Mouse (Mus musculus): ENCODE data around the gene Myog. TPM values are rescaled to one million over a fixed set of nuclear protein-coding genes. Genes with fewer than 3 reads are reported as not detected.

Gene Myog
- total and polyA plus RNA-seq, 2 experiments from 2014 or later, result 0.11 TPM; not detected in 1

GRCm38 (mm10) chr1:134339162-134339561 is 49.4 kb downstream of the Myog start:
- DNase-seq (ENCODE audit: low spot score) (no peak), ATAC-seq (ENCODE audit: low FRiP score) (no peak)
- 95% methylated on average over 7 of the region's 7 CpGs for WGBS
- Histone ChIP-seq H3K9me3 (ENCODE audit: low read length) (no peaks in the 10 kb centered on the region), H3K36me3 (ENCODE audit: insufficient read depth, low read length) (no peaks in the 10 kb centered on the region), H3K27ac (ENCODE audit: low read depth, low read length) (no peak overlapping the region), H3K9ac (replicated peaks; ENCODE audit: low read length, poor library complexity, severe bottlenecking) (no peak overlapping the region), H3K4me1 (ENCODE audit: insufficient read depth, low read length) (peaks cover 3% of the 10 kb centered on the region; the same call in 1 of the 2 replicates), H3K27me3 (ENCODE audit: insufficient read depth, low read length) (no peaks in the 10 kb centered on the region), H3K4me2 (ENCODE audit: low read depth, low read length, poor library complexity, severe bottlenecking) (no peak overlapping the region), H3K4me3 (ENCODE audit: low read depth, low read length) (no peak overlapping the region)
- TF ChIP-seq CTCF (IDR thresholded peaks at IDR 0.05), result no peak

- peaks cover 3% of the 10 kb centered on the region; the same call in 1 of the 2 replicates for H3K4me1 ChIP-seq (ENCODE audit: insufficient read depth, low read length)
- WGBS, result 95% methylated on average over 18 of the region's 18 CpGs
- DNase-seq (ENCODE audit: low spot score), result no peak
Measured at GRCm38 (mm10) chr1:134339757-134340619, 50.2 kb downstream of the Myog start.

GRCm38 (mm10) chr1:134341641-134342277 is 52.0 kb downstream of the Myog start:
- ATAC-seq (ENCODE audit: low FRiP score) (no peak), DNase-seq (ENCODE audit: low spot score) (no peak)
- no peak for TF ChIP-seq CTCF (IDR thresholded peaks at IDR 0.05)
- Histone ChIP-seq H3K9ac (replicated peaks; ENCODE audit: low read length, poor library complexity, severe bottlenecking) (no peak overlapping the region), H3K9me3 (ENCODE audit: low read length) (no peaks in the 10 kb centered on the region), H3K36me3 (ENCODE audit: insufficient read depth, low read length) (peaks cover 7% of the 10 kb centered on the region), H3K27me3 (ENCODE audit: insufficient read depth, low read length) (no peaks in the 10 kb centered on the region), H3K4me3 (ENCODE audit: low read depth, low read length) (no peak overlapping the region), H3K4me1 (ENCODE audit: insufficient read depth, low read length) (no peaks in the 10 kb centered on the region), H3K27ac (ENCODE audit: low read depth, low read length) (no peak overlapping the region), H3K4me2 (ENCODE audit: low read depth, low read length, poor library complexity, severe bottlenecking) (peak overlapping the region; percentile 78; the same call in 1 of the 2 replicates)
- 77% methylated on average over 5 of the region's 5 CpGs for WGBS

More at GRCm38 (mm10) chr1:134339757-134340619, 50.2 kb downstream of the Myog start:
- Histone ChIP-seq H3K9me3 (ENCODE audit: low read length) (no peaks in the 10 kb centered on the region), H3K4me2 (ENCODE audit: low read depth, low read length, poor library complexity, severe bottlenecking) (no peak overlapping the region), H3K27me3 (ENCODE audit: insufficient read depth, low read length) (no peaks in the 10 kb centered on the region), H3K9ac (replicated peaks; ENCODE audit: low read length, poor library complexity, severe bottlenecking) (no peak overlapping the region), H3K36me3 (ENCODE audit: insufficient read depth, low read length) (no peaks in the 10 kb centered on the region), H3K4me3 (ENCODE audit: low read depth, low read length) (no peak overlapping the region), H3K27ac (ENCODE audit: low read depth, low read length) (no peak overlapping the region)
- TF ChIP-seq CTCF (IDR thresholded peaks at IDR 0.05), result peak; percentile 31; the same call in 1 of the 2 replicates
- ATAC-seq (ENCODE audit: low FRiP score), result no peak

Other genes starting within 250 kb of the Myog start
- gene Btg2, start 210.9 kb upstream of the Myog start, total RNA-seq (2014; rRNA removed), result 12.0 and 19.8 TPM in 2 replicates
- 8.9 and 9.9 TPM in 2 replicates for gene Btg2, start 210.9 kb upstream of the Myog start, polyA plus RNA-seq (2015; fragmentation: Nextera tagmentation; extraction: Ambion mirVana)
- gene Chit1, start 178.7 kb upstream of the Myog start, total RNA-seq (2014; rRNA removed), result 0.24 and 0.99 TPM in 2 replicates
- 0.21 and 0.48 TPM in 2 replicates for gene Chit1, start 178.7 kb upstream of the Myog start, polyA plus RNA-seq (2015; fragmentation: Nextera tagmentation; extraction: Ambion mirVana)
- 0.47 and 3.0 TPM in 2 replicates for gene Chil1, start 107.8 kb upstream of the Myog start, total RNA-seq (2014; rRNA removed)
- 3.0 and 4.3 TPM in 2 replicates for gene Chil1, start 107.8 kb upstream of the Myog start, polyA plus RNA-seq (2015; fragmentation: Nextera tagmentation; extraction: Ambion mirVana)
- gene Mybph, start 96.5 kb upstream of the Myog start, total RNA-seq (2014; rRNA removed), result not detected in 2 replicates
- 0.12 TPM in 1 of 2 replicates, not detected in the other for gene Mybph, start 96.5 kb upstream of the Myog start, polyA plus RNA-seq (2015; fragmentation: Nextera tagmentation; extraction: Ambion mirVana)
- gene Adora1, start 54.6 kb upstream of the Myog start, total RNA-seq (2014; rRNA removed), result 45.1 and 54.2 TPM in 2 replicates
- 32.5 and 35.6 TPM in 2 replicates for gene Adora1, start 54.6 kb upstream of the Myog start, polyA plus RNA-seq (2015; fragmentation: Nextera tagmentation; extraction: Ambion mirVana)
- gene Ppfia4, start 42.9 kb downstream of the Myog start, total RNA-seq (2014; rRNA removed), result 42.0 and 43.3 TPM in 2 replicates
- gene Ppfia4, start 42.9 kb downstream of the Myog start, polyA plus RNA-seq (2015; fragmentation: Nextera tagmentation; extraction: Ambion mirVana), result 28.7 and 29.1 TPM in 2 replicates
- 245 and 286 TPM in 2 replicates for gene Tmem183a, start 72.0 kb downstream of the Myog start, total RNA-seq (2014; rRNA removed)
- 120 and 125 TPM in 2 replicates for gene Tmem183a, start 72.0 kb downstream of the Myog start, polyA plus RNA-seq (2015; fragmentation: Nextera tagmentation; extraction: Ambion mirVana)
- not detected in 2 replicates for gene 4933406M09Rik, start 96.0 kb downstream of the Myog start, total RNA-seq (2014; rRNA removed)
- gene 4933406M09Rik, start 96.0 kb downstream of the Myog start, polyA plus RNA-seq (2015; fragmentation: Nextera tagmentation; extraction: Ambion mirVana), result not detected in 2 replicates
- gene Cyb5r1, start 115.6 kb downstream of the Myog start, total RNA-seq (2014; rRNA removed), result 5.3 and 7.4 TPM in 2 replicates
- 7.9 and 8.3 TPM in 2 replicates for gene Cyb5r1, start 115.6 kb downstream of the Myog start, polyA plus RNA-seq (2015; fragmentation: Nextera tagmentation; extraction: Ambion mirVana)
- 98.7 and 110 TPM in 2 replicates for gene Adipor1, start 125.4 kb downstream of the Myog start, total RNA-seq (2014; rRNA removed)
- gene Adipor1, start 125.4 kb downstream of the Myog start, polyA plus RNA-seq (2015; fragmentation: Nextera tagmentation; extraction: Ambion mirVana), result 74.1 and 80.5 TPM in 2 replicates
- 26.4 and 42.7 TPM in 2 replicates for gene Klhl12, start 165.5 kb downstream of the Myog start, total RNA-seq (2014; rRNA removed)
- 33.9 and 35.3 TPM in 2 replicates for gene Klhl12, start 165.5 kb downstream of the Myog start, polyA plus RNA-seq (2015; fragmentation: Nextera tagmentation; extraction: Ambion mirVana)
- gene Rabif, start 204.7 kb downstream of the Myog start, total RNA-seq (2014; rRNA removed), result 37.6 and 45.1 TPM in 2 replicates
- gene Rabif, start 204.7 kb downstream of the Myog start, polyA plus RNA-seq (2015; fragmentation: Nextera tagmentation; extraction: Ambion mirVana), result 79.0 and 79.5 TPM in 2 replicates